Mouse (Mus musculus): ENCODE results near the gene Aff3. TPM values are rescaled to one million over a fixed set of nuclear protein-coding genes. Genes with fewer than 3 reads are reported as not detected.
A peak's percentile ranks its signal among the peaks of the same experiment; 100 is the strongest.

The Aff3 gene
- polyA plus RNA-seq, 1 experiment from 2014 or later = 15.4 TPM

DNA sequence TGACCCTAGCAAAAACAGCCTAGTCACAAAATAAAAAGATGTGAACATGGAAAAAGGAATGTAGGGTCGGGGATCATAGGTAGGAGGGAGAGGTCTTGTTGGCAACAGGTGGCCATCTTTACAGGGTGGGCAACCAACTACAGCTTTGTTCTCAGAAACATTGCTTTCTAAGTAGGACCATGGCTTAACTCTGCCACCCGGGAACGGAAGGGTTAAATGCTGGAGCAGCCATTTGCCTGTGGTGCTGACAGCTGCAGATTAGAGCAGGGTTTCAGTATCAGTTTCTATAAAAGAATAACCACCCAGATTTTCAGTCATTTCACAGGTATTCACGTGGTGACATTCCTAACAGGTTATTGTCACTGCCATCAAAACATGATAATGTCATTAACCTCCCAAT, 317.4 kb downstream of the Aff3 start:
- H3K4me3 ChIP-seq (replicated peaks) = no peak overlapping the region
- no peaks in the 10 kb centered on the region for H3K4me1 ChIP-seq
- no peak overlapping the region for H3K27ac ChIP-seq (replicated peaks)
- no peaks in the 10 kb centered on the region for H3K27me3 ChIP-seq
- no peak for ATAC-seq (ENCODE audit: insufficient number of reproducible peaks, low FRiP score, low TSS enrichment, low read depth)
- H3K9me3 ChIP-seq (replicated peaks) = no peaks in the 10 kb centered on the region
- no peak overlapping the region for H3K4me2 ChIP-seq (replicated peaks)
- H3K9ac ChIP-seq = no peak overlapping the region
- 70% methylated on average over 4 of the region's 4 CpGs for WGBS
- no peaks in the 10 kb centered on the region for H3K36me3 ChIP-seq

DNA sequence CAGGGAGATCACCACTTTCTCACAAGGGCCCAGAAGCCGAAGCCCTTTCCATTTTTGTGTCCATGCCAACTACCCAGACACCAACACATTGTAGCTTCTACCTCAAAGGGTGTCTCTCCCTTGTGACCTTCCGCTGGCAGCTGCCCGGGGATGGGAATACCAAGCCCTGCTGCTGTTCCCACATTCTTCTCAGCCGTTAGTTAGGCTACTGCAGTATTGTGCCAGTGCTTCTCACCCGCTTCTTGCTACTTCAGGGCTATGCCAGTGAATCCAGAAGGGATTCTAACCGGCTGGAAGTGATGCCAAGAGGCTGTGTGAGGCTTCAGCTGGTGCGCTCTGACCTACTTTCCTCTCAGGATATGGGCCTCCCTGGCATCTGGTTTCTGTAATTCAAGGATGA, 330.5 kb downstream of the Aff3 start:
- no peak overlapping the region for H3K4me2 ChIP-seq (replicated peaks)
- H3K4me3 ChIP-seq (replicated peaks) = no peak overlapping the region
- peaks cover 15% of the 10 kb centered on the region for H3K4me1 ChIP-seq
- WGBS = 60% methylated on average over 7 of the region's 7 CpGs
- no peak overlapping the region for H3K9ac ChIP-seq
- no peak for ATAC-seq (ENCODE audit: insufficient number of reproducible peaks, low FRiP score, low TSS enrichment, low read depth)
- H3K9me3 ChIP-seq (replicated peaks) = no peaks in the 10 kb centered on the region
- no peaks in the 10 kb centered on the region for H3K36me3 ChIP-seq
- no peak overlapping the region for H3K27ac ChIP-seq (replicated peaks)
- no peaks in the 10 kb centered on the region for H3K27me3 ChIP-seq

DNA sequence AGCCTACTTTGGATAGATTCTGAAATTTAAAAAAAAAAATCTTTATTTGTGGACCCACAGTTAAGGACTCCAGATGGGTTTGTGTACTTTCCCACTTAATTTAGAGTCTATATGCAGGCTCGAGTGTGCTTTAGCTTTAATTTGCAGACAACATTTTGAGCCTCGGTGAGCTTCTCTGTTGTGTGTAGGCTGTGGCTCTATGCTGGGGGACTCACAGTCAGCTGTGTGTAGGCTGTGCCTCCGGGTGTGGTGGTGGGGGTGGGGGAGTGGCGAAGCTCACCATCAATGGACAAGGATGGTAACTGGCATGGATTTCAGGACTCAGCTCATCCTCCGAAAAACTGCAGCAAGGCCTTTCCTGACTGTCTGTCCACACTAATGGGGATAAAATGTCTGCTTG, 331.8 kb downstream of the Aff3 start:
- H3K36me3 ChIP-seq = no peaks in the 10 kb centered on the region
- WGBS = 83% methylated on average over 5 of the region's 5 CpGs
- ATAC-seq (ENCODE audit: insufficient number of reproducible peaks, low FRiP score, low TSS enrichment, low read depth) = no peak

DNA sequence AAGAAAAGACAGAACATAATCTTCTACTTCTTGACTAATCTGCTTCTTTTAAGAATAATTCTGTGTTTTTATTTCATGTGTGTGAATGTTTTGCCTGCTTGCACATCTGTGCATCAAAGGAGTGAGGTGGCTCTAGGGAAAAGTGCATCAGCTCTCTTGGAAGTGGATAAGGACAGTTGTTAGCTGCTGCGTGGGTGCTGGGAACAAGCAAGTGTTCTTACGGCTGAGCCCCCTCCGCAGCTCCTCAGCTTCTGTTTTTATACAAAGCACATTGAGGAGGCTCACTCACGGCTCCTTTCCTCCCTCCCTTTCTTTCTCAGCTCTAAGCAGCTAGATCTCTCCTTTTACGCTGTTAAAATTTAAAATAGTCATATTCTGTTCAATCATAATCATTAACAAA, 340.5 kb downstream of the Aff3 start:
- H3K36me3 ChIP-seq = no peaks in the 10 kb centered on the region
- H3K27me3 ChIP-seq = no peaks in the 10 kb centered on the region
- H3K4me1 ChIP-seq = peaks cover 16% of the 10 kb centered on the region
- no peak overlapping the region for H3K4me3 ChIP-seq (replicated peaks)
- no peaks in the 10 kb centered on the region for H3K9me3 ChIP-seq (replicated peaks)
- WGBS = 57% methylated on average over 5 of the region's 5 CpGs
- no peak overlapping the region for H3K9ac ChIP-seq
- no peak overlapping the region for H3K27ac ChIP-seq (replicated peaks)
- ATAC-seq (ENCODE audit: insufficient number of reproducible peaks, low FRiP score, low TSS enrichment, low read depth) = no peak
- H3K4me2 ChIP-seq (replicated peaks) = no peak overlapping the region

More for the DNA sequence above, 331.8 kb downstream of the Aff3 start:
- Histone ChIP-seq H3K4me3 (replicated peaks) (no peak overlapping the region), H3K4me2 (replicated peaks) (no peak overlapping the region), H3K9ac (no peak overlapping the region), H3K9me3 (replicated peaks) (no peaks in the 10 kb centered on the region), H3K27ac (replicated peaks) (no peak overlapping the region), H3K4me1 (peaks cover 15% of the 10 kb centered on the region), H3K27me3 (no peaks in the 10 kb centered on the region)

DNA sequence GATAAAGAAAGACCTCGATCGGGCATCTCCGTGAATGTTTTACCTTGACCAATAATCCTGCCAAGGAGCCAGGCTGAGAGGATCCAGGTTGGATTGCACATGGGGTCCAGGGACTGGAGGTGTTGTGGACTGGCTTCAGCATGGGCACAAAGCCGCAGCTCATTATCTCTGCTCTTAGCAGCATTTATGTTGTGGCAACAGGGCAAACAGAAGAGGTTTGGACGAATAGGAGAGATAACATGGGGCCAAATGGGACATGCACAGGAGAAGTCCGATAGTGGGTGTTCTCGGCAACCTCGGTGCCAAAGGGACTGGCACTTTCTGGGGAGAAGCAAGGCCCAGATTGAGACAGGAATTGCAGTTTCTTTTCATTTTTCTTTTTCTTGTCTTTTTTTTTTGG, 342.9 kb downstream of the Aff3 start:
- Histone ChIP-seq H3K36me3 (no peaks in the 10 kb centered on the region), H3K4me2 (replicated peaks) (no peak overlapping the region), H3K9ac (no peak overlapping the region), H3K4me3 (replicated peaks) (no peak overlapping the region), H3K9me3 (replicated peaks) (no peaks in the 10 kb centered on the region), H3K27me3 (no peaks in the 10 kb centered on the region), H3K4me1 (peaks cover 16% of the 10 kb centered on the region), H3K27ac (replicated peaks) (no peak overlapping the region)
- 89% methylated on average over 8 of the region's 8 CpGs for WGBS
- no peak for ATAC-seq (ENCODE audit: insufficient number of reproducible peaks, low FRiP score, low TSS enrichment, low read depth)

DNA sequence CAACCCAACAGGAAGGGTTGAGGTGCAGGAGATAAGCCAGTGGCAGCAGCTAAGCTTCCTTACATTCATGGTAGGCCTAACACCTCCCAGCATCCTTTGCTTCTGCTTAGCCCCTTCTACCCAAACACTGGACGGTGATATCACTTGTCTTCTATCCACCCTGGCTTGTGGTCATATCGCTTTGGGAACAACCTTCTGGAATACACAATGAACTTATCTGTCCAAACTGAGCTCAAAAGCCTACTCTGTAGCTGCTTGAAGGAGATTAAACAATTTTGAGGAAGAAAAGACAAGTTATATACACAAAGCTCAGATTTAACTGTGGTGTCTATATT, 343.8 kb downstream of the Aff3 start:
- WGBS = 81% methylated on average over 2 of the region's 2 CpGs
- no peak overlapping the region for H3K4me3 ChIP-seq (replicated peaks)
- H3K36me3 ChIP-seq = no peaks in the 10 kb centered on the region
- no peak overlapping the region for H3K4me2 ChIP-seq (replicated peaks)
- no peak for ATAC-seq (ENCODE audit: insufficient number of reproducible peaks, low FRiP score, low TSS enrichment, low read depth)
- no peak overlapping the region for H3K9ac ChIP-seq
- no peaks in the 10 kb centered on the region for H3K9me3 ChIP-seq (replicated peaks)
- no peaks in the 10 kb centered on the region for H3K27me3 ChIP-seq
- peaks cover 16% of the 10 kb centered on the region for H3K4me1 ChIP-seq
- peak overlapping the region; percentile 56 for H3K27ac ChIP-seq (replicated peaks)

DNA sequence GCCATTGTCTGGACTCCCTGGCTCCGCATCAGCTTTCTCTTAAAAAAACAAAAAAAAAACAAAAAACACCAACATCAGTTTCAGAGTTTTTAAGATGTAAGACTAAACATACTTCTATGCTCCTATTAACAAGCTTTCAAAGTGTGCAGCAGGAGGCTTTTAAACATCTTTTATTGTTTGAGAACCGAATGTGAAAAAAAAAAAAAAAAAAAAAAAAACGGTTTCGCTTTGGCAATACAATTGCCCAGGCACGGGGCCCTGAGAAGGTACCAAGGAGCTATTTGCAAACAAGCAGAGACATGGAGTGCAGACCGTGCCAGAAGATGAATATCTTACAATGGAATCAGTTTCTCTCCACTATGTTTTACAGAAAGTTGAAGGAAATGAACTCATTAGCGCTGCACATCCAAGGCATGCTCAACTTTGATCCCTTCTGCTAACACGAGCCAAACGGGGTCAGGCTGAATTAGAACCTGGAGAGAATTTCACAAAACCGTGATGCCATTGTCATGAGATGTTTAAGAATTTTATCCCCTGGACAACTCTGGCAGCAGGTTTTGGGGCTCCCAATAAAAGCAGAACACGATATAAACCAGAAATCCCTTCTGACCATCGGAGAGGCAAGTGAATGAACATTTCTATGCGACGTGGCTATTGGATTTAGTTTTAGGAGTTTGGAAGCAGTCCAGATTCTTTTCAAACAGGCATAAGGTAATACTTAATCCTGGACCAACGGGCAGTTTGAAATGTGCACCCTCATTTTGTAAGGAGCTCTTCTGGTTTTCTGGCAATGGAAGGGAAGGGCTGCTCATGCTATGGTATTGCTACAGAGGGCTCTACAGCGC, 344.4 kb downstream of the Aff3 start:
- H3K36me3 ChIP-seq = no peaks in the 10 kb centered on the region
- H3K9ac ChIP-seq = no peak overlapping the region
- H3K27me3 ChIP-seq = no peaks in the 10 kb centered on the region
- whole genome bisulfite sequencing = 44% methylated on average over 16 of the region's 16 CpGs
- peak overlapping the region; percentile 56 for H3K27ac ChIP-seq (replicated peaks)
- H3K4me3 ChIP-seq (replicated peaks) = no peak overlapping the region
- no peak for ATAC-seq (ENCODE audit: insufficient number of reproducible peaks, low FRiP score, low TSS enrichment, low read depth)
- 0 out of 2 replicates have a peak overlapping the region, but pooled peaks have one; percentile 6 for H3K4me2 ChIP-seq (replicated peaks)
- peaks cover 16% of the 10 kb centered on the region for H3K4me1 ChIP-seq
- no peaks in the 10 kb centered on the region for H3K9me3 ChIP-seq (replicated peaks)

DNA sequence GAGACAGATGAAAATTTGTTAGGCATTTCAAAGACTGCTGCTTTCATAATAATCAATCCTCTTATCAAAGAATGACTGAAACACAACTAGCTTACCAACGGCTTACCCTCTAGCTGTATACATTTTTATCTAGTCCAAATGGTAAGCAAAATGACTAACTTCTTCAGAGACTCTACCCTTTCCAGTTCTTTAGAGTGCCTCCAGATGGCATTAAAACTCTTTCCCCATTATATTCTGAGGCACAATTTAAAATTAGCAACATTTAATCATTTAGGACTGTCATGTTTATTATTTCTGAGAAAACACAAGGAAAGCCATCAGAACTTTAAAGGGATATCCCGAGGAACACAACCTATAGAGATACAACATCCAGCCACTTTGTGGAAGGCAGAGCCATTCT, 346.1 kb downstream of the Aff3 start:
- Histone ChIP-seq H3K27me3 (no peaks in the 10 kb centered on the region), H3K4me1 (peaks cover 16% of the 10 kb centered on the region), H3K4me2 (replicated peaks) (no peak overlapping the region), H3K9ac (no peak overlapping the region), H3K4me3 (replicated peaks) (no peak overlapping the region), H3K9me3 (replicated peaks) (no peaks in the 10 kb centered on the region), H3K27ac (replicated peaks) (no peak overlapping the region), H3K36me3 (no peaks in the 10 kb centered on the region)
- no peak for ATAC-seq (ENCODE audit: insufficient number of reproducible peaks, low FRiP score, low TSS enrichment, low read depth)
- 81% methylated on average over 2 of the region's 2 CpGs for WGBS

DNA sequence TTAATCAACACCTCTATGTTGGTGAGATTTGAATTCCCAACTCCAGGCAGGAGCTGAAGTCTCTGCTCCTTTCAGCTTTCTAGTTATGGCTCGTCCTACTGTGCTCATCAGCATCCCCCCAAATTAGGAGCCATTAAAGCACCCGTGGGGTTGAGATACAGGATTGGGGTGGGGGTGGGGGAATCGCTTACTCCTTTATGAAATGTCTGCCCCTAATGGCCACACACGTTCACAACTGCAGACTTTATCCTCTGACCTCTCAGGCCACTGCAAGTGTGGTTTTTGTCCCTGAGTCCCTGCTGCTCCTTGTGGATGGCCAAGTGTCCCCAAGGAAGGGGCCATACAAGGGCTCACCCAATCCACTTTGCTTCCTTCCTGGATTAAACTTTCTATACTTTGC, 348.8 kb downstream of the Aff3 start:
- no peak for ATAC-seq (ENCODE audit: insufficient number of reproducible peaks, low FRiP score, low TSS enrichment, low read depth)
- no peaks in the 10 kb centered on the region for H3K36me3 ChIP-seq
- H3K27ac ChIP-seq (replicated peaks) = no peak overlapping the region
- peaks cover 13% of the 10 kb centered on the region for H3K4me1 ChIP-seq
- no peak overlapping the region for H3K4me2 ChIP-seq (replicated peaks)
- no peak overlapping the region for H3K9ac ChIP-seq
- H3K9me3 ChIP-seq (replicated peaks) = no peaks in the 10 kb centered on the region
- 78% methylated on average over 4 of the region's 4 CpGs for WGBS
- H3K4me3 ChIP-seq (replicated peaks) = no peak overlapping the region
- H3K27me3 ChIP-seq = no peaks in the 10 kb centered on the region

DNA sequence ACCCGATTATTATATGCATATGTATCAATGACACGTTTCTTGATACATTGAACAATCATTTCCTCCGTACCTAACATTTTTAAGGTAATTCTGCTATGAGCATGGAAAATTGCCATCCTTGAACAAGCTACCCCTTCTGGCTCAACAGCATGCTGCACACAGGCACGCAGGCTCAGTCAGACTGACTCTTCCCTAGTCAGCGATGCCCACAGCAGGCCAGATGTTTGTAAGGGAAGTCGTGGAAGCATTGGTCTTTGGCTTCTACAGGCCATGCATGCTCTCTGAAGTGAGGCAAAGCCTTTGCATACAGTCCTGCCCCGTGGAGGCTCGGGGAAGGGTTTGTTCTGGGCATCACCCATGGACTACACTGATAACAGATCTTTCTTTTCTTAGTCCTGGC, 354.3 kb downstream of the Aff3 start:
- WGBS = 69% methylated on average over 8 of the region's 8 CpGs
- H3K4me2 ChIP-seq (replicated peaks) = no peak overlapping the region
- no peaks in the 10 kb centered on the region for H3K9me3 ChIP-seq (replicated peaks)
- no peak overlapping the region for H3K9ac ChIP-seq
- H3K4me1 ChIP-seq = peaks cover 34% of the 10 kb centered on the region
- ATAC-seq (ENCODE audit: insufficient number of reproducible peaks, low FRiP score, low TSS enrichment, low read depth) = no peak
- no peaks in the 10 kb centered on the region for H3K27me3 ChIP-seq
- H3K4me3 ChIP-seq (replicated peaks) = no peak overlapping the region
- no peaks in the 10 kb centered on the region for H3K36me3 ChIP-seq
- H3K27ac ChIP-seq (replicated peaks) = no peak overlapping the region

DNA sequence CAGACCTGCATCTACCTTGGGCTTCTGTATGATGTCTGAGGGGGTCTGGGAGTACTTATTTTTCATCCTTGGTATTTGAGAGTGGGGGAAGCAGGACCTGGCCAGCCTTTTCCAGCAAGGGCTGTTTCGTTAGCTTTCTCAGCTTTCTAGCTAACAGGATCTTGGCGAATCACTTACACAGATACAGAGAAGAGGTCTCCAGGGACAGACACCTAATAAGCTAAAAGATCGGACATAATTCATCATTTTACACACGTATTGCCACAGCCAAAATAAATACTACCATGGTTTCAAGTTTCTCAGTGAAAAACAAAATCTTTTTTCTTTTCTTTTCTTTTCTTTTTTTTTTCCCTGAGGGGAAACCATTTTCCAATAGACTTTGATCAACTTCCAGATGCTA, 354.7 kb downstream of the Aff3 start:
- Histone ChIP-seq H3K27me3 (no peaks in the 10 kb centered on the region), H3K36me3 (no peaks in the 10 kb centered on the region), H3K9ac (no peak overlapping the region), H3K27ac (replicated peaks) (no peak overlapping the region), H3K9me3 (replicated peaks) (no peaks in the 10 kb centered on the region), H3K4me1 (peaks cover 34% of the 10 kb centered on the region), H3K4me3 (replicated peaks) (no peak overlapping the region), H3K4me2 (replicated peaks) (no peak overlapping the region)
- WGBS = 66% methylated on average over 4 of the region's 4 CpGs
- ATAC-seq (ENCODE audit: insufficient number of reproducible peaks, low FRiP score, low TSS enrichment, low read depth) = no peak

DNA sequence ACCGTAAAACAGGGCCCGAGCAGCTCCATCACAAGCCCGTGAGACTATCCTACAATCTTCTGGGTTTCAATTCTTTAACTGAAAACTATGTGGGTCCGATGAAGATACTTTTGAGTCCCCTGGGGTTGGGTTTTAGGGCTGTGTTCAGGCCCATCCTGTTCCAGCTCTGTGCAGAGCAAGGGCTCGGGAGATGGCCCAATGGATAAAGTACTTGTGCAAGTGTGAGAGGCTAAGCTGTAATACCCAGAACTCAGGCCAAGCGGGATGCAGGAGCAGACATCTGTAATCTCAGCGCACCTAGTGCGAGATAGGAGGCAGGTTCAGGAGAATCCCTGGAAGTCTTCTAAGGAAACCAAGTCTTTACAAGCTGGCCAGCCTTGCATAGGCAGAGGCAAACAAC, 355.4 kb downstream of the Aff3 start:
- no peak overlapping the region for H3K9ac ChIP-seq
- H3K36me3 ChIP-seq = no peaks in the 10 kb centered on the region
- 92% methylated on average over 8 of the region's 8 CpGs for WGBS
- no peak overlapping the region for H3K4me3 ChIP-seq (replicated peaks)
- no peak overlapping the region for H3K27ac ChIP-seq (replicated peaks)
- no peak overlapping the region for H3K4me2 ChIP-seq (replicated peaks)
- H3K4me1 ChIP-seq = peaks cover 40% of the 10 kb centered on the region
- no peaks in the 10 kb centered on the region for H3K9me3 ChIP-seq (replicated peaks)
- ATAC-seq (ENCODE audit: insufficient number of reproducible peaks, low FRiP score, low TSS enrichment, low read depth) = no peak
- no peaks in the 10 kb centered on the region for H3K27me3 ChIP-seq
